Mouse (Mus musculus): ENCODE results near the gene Wbp1. TPM values are rescaled to one million over a fixed set of nuclear protein-coding genes. Genes with fewer than 3 reads are reported as not detected.

Gene Wbp1
- total RNA-seq, 2 experiments from 2014 or later = 47.4 to 52.5 TPM

DNA sequence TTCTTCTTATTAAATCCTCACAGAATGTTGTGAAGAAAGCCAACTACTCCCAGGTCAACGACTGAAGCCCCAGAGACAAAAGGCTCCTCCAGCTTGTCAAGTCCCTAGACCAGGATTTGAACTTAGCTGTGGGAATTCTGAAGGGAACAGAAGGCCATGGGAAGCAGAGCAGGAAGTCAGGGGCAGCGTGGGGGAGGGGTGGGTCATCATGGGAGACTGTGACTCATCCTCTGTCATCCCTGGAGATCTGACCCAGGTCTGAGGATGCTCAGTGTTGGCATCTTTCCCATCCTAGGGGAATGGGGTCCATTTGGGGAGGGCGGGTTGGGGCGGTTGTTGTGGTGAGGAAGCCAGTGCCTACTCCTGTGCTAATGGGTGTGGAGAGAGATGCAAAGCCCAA, 20.3 kb upstream of the Wbp1 start:
- DNase-seq (ENCODE audit: low spot score in 2 of 2) = no peak

DNA sequence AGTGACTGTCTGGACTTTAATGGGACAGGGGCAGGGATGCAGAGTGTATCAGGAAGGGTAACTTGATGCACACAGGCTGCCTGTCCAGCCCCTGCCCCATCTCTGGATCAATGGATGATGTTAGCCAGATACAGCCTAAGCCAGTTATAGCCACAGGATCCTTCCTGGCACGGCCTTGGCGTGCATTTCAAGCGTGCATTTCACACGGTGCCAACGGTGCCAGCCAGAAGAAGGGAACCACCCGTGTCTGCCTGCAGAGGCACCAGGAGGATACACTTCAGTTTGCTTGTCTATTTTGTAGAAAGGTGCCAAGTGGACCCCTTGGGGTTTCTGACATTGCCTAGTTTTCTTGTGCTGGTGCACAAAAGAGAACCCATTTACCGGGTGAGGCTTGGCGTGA, 18.7 kb upstream of the Wbp1 start:
- DNase-seq (ENCODE audit: low spot score in 2 of 2) = no peak

DNA sequence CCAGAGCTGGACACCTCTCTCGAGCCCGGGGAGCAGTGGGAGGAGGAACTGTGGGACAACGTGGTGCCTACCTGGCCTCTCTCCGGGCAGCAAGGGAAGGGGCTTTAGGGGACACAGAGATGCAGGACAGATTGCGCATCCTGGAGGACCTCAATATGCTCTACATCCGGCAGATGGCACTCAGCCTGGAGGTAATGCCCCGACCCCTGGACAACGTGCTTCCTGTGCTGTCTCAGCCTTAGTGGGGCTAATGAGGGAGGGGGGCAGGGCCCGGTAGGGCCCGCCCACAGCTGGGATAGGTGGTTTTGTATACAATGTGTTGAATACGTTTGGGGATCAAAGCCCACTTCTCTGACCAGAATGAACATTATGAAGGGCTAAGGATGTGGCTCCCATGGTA, 16.7 kb upstream of the Wbp1 start:
- no peak for DNase-seq (ENCODE audit: low spot score in 2 of 2)

DNA sequence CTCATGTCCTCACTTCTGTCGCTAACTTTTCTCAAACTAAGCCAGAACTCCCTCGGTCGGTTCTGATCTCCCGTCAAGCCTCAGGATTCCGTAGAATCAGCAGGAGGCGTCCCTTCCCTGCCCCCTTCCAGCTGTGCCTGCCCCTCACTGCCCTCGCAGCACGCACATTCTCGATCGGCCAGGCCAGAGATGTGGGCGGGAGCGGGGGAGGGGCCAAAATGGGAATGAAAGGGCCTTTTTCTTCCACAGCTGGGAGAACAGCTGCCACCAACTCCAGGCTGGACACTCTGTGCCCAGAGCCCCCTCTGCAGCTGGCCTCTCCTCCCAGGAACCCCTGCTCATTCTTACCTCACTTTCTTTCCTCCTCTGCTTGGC, 16.2 kb upstream of the Wbp1 start:
- peak in 1 of 2 experiments; percentile 79 for DNase-seq (ENCODE audit: low spot score in 2 of 2)

DNA sequence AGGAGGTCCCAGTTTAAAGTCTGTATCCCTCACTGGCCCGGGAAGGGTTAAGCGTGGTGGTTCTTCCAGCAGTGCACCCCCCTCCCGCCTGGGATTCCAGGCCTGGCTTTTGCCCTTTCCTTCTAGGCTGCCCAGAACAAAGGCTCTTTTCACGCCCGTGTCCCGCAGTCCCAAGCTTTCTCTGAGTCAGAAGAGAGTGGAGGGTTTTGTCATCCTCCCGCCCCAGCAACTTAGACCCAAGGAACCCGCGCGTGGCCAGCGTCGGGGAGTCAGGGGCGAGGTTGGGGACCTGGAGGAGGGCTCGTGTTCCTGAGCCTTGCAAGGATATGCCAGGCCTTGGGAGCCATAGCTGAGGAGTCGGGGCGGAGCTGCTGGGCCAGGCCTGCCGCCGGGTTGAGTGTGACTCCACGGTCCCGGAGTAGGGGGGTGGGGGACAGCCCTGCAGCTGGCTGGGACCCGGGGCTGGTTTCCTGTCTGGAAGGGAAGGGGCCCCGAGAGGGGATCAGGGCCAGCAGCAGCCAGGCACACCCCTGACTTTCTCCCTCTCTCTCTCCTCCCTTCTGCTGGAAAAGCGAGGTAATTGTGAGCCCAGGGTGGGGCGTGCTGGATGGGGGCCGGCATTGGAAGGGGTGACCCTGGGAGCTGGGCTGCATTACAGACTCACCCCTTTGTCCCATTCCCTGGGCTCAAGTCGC, 15.7 kb upstream of the Wbp1 start:
- no peak for DNase-seq (ENCODE audit: low spot score in 2 of 2)

DNA sequence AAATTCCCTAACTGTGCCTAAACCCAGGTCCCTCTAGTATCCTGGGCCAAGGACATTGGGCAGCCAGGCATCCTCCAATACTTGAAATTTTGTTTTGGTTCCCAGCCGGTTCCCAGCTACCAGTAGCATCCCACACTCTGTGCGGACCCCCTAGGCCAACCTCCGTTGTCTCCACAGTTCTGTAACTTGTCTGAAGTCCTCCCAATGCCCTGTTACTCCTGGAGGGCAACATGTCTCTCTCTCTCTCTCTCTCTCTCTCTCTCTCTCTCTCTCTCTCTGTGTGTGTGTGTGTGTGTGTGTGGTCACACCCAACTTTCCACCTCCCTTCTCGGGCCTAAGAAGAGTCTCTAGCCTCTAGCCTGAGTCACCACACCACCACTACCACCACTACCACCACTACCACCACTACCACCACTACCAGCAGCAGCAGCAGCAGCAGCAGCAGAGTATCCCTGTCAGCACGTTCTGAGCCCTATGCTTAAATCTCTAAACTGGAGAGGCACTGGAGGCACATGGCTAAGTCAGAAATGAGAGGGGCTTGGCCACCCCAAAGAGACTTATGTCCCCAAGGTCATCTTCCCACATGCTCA, 15.0 kb upstream of the Wbp1 start:
- no peak for DNase-seq (ENCODE audit: low spot score in 2 of 2)

DNA sequence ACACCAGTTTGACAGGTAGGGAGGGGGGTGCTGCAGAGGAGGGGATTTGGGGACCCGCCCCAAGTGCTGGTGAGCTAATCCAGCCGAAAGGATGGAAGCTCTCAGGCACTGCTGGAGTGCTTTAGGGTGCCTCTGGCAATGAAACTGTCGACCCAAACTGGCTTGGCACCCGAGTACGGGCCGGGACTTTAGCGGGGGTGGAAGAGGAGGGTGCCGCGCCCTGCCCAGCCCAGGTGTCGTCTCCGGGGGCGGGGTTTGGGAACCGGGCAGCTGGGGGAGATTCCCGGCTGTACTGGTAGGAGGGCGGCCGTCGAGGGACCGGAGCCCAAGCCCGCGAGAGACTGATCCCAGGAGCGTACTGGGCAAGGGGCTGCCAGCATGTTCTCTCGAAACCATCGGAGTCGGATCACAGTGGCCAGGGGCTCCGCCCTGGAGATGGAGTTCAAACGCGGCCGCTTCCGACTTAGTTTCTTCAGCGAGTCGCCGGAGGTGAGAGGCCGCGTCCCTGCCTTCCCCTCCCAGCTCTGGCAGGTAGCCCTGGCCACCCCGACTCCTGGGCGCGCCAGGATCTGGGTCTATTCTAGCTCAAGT, 14.3 kb upstream of the Wbp1 start:
- no peak for DNase-seq (ENCODE audit: low spot score in 2 of 2)

DNA sequence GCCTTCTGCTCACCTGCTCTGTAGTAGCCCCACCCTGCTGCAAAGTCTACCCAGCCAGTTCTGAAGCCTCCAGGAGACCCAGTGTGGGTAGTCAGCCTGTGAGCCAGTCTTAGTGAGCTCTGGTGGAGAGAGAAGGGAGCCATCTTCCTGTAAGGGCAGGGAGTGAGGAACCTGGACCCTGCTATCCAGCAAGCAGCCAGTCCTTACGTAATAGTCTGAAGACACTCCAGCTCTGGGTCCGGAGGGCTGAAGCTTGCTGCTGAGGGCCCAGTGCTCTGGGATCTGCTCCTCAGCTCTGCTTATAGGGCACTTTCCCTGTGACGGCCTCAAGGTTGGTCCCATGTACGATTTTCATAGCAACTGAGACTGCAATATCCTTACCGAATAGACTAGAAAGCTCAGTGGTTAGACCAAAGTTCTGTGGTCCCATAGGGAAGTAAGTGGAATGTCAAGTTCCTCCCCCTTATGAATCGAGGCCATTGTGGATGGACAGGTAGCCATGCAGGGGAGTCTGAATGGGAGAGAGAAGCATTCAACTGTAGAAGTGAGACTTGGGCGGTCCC, 13.7 kb upstream of the Wbp1 start, which contains the start of gene Rtkn:
TSS of gene Rtkn (plus strand) at position 513 of the 563 bp plus-strand sequence.
- no peak for DNase-seq (ENCODE audit: low spot score in 2 of 2)

DNA sequence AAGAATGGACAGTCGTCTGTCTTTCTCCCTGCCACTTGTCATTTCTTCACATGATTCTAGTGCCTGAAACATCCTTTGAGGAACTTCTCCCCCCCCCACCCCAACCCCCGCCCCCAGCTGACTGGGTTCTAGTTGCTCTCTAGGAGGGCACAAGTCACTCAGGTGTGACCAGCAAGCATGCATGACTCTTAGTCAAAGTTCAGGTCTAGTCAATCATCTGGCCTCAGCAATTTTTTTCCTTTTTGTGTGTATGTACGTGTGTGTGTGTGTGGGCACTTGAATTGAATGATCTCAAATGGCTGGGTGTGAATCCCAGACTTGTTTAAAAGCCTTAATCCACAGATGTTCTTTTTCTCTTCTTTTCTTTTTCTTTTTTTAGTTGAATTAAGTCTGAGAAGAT, 12.9 kb upstream of the Wbp1 start:
- no peak for DNase-seq (ENCODE audit: low spot score in 2 of 2)

DNA sequence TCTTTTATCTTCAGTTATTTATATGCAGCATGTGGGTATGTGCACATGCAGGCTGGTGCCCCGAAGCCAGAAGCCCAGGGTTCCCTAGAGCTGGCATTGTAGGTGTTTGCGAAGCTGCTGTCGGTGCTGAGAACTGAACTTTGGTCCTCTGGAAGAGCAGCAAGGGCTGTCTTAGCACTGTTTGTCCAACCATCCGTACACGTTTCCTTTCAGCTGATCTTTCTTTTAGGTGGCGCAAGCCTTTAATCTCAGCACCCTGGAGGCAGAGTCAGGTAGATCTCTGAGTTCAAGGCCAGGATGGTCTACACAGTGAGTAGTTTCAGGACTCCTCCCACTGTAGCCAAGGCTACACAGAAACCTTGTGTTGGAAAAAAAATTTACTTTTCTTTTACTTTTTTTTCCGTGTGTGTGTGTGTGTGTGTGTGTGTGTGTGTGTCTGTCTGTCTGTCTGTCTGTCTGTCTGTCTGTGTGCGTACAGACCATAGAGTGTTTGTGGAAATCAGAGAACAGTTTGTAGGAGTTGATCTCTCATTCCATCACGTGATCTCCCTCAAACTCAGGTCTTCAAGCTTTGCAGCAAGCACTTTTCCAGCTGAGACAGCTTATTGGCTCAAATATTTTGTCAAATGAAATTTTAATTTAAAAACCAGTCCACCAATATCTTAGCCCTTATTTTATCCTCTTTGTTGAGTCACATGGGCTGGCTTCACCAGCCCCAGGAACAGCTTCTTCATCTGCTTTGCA, 11.0 kb upstream of the Wbp1 start:
- no peak for DNase-seq (ENCODE audit: low spot score in 2 of 2)

DNA sequence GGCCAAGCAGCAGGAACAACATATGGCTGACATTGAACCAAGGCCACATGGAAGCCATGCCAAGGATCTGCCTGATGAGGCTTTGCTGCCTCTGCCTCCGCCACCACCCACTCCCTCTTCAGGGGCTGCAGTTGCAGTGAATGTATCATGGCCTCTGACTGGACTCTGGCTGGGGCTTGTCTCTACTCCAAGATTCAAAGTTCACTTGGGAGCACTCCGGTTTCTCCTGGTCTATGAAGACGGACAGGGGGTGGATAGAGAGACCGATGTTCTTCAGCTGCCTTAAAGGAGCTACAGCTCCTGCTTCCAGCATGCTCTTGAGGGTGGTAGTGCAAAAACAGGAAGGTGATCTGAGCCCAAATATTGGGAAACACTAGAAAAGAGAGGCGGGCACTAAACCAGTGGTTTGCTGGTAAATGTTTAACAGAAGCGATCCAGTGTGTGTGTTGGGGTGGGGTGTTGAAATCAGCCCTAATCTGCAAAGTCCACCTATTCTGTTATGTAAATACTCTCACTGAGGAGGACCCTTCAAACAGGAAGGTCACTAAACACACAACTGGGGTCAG, 10.2 kb upstream of the Wbp1 start:
- DNase-seq (ENCODE audit: low spot score in 2 of 2) = no peak

DNA sequence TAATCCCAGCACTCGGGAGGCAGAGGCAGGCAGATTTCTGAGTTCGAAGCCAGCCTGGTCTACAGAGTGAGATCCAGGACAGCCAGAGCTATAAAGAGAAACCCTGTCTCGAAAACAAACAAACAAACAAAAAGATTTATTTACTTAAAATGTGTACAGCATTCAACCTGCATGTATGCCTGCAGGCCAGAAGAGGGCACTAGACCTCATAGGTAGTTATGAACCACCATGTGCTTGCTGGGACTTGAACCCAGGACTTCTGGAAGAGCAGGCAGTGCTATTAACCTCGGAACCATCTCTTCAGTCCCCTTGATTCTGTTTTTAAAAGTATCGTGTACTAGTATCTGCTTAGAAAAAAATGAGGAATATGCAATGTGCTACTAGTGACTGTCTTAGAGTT, 6.1 kb upstream of the Wbp1 start:
- DNase-seq (ENCODE audit: low spot score in 2 of 2) = no peak

DNA sequence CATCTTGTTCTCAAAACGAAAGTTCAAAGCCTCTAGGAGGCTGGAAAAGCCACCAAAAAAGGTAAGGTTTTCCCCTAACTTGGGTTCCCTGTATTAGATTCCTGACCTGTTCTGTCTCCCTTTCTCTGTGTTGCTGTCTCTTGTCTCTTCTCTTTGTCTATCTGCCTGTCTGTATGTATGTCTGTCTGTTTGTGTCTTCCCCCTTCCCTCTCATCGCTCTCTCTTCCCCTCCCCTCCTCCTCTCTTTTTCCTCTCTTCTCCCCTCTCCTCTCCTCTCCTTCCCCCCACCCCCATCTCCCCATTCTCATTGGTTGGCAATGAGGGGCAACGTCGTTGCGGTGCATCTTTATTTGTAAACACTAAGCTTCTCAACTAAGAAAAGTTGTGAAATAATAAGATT, 4.0 kb upstream of the Wbp1 start, which contains the start of gene Ino80b:
TSS of gene Ino80b (minus strand) at position 101 of the 400 bp plus-strand sequence.
- DNase-seq (ENCODE audit: low spot score in 2 of 2) = no peak

DNA sequence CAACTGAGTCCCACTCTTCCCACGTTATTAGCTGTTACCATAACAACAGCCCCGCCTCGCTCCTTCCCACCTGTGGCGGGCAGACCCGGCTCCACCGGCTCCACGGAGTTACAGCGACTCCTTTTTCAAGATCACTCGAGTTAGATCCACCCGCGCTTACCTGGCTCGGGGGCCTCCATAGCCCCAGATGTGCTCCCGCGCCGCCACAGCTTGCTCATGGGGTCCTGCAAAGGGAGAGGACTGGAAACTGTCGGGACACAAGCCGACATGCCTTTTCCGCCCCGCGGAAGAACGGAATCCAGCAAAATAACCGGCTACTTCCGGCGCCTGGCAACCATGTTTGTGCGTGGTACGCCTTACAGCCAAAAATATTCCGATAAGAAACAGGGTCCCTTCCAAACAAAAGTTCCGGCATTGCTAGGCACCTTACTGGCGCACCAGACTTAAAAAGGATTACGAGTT, 3.5 kb upstream of the Wbp1 start:
- peak; percentile 82 to 93 for DNase-seq (ENCODE audit: low spot score in 2 of 2)

DNA sequence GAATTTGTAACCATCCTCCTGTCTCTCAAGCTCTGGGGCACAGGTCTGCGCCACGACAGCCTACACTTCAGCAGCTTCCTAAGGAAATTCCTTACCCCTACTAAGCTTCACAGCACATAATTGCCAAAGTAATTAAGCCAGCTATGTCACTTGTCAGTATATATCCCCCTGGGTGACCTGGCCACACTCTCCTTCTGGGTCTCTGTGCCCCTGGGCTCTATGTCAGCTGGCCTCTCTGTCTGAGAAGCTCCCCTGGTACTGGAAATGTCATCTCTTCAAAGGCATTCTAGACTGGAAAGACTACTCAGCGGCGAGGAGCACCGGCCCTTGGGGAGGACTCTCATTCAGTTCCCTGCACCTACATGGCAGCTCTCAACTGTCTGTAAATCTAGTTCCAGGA, 1.6 kb upstream of the Wbp1 start:
- no peak for DNase-seq (ENCODE audit: low spot score in 2 of 2)

DNA sequence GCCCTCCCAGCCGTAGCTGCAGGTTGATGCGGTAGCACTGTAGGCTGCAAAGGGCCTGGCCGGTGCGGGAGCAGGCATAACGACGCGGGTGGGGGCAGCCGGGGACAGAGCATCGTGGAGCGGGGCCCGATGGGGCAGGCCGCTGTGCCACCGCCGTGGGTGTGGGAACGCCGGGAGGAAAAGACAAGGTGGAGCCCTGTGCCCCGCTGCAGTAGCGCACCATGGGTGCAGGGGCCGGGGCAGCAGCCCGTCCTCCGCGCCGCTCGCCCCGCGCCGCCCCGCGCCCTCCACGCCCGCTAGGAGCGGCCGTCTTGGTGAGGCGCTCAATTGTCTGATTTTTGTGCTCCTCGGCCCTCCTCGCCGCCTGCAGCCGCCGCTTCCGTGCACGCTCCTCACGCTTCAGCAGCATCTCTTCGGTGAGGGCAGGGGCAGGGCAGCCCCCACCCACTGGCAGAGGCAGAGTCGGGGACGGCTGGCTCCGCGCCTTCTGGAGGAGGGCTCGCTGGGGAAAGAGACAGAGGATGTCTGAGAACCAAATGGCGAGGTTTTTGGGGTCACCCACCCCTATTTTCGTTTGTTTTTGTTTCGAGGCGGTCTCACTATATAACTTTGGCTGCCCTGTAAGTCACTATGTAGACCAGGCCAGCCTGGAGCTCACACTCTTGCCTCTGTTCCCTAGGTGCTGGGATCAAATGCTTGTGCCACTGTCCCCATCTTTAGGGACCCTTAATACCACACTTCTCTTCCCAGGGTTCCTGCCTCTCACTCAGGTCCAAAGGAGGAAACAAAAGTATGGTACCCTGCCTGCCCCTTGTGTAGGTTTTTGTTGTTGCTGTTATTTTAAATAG, 728 bp upstream of the Wbp1 start:
- no peak for DNase-seq (ENCODE audit: low spot score in 2 of 2)

DNA sequence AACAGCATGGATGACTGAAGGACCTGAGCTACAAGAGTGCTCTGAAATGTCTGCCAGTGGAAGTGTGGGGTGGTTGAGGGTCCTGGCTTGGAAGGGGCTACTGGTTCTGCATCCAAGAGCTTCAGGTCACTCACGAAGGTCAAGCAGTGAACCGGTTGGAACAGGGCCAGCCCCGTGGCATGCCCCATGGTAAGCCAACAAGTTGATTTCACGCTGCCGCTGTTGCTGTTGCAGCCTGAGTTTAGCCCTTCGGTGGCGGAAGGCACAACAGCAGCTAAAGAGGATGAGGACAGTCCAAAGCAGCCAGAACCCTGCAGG, 1.7 kb downstream of the Wbp1 start:
- DNase-seq (ENCODE audit: low spot score in 2 of 2) = no peak

DNA sequence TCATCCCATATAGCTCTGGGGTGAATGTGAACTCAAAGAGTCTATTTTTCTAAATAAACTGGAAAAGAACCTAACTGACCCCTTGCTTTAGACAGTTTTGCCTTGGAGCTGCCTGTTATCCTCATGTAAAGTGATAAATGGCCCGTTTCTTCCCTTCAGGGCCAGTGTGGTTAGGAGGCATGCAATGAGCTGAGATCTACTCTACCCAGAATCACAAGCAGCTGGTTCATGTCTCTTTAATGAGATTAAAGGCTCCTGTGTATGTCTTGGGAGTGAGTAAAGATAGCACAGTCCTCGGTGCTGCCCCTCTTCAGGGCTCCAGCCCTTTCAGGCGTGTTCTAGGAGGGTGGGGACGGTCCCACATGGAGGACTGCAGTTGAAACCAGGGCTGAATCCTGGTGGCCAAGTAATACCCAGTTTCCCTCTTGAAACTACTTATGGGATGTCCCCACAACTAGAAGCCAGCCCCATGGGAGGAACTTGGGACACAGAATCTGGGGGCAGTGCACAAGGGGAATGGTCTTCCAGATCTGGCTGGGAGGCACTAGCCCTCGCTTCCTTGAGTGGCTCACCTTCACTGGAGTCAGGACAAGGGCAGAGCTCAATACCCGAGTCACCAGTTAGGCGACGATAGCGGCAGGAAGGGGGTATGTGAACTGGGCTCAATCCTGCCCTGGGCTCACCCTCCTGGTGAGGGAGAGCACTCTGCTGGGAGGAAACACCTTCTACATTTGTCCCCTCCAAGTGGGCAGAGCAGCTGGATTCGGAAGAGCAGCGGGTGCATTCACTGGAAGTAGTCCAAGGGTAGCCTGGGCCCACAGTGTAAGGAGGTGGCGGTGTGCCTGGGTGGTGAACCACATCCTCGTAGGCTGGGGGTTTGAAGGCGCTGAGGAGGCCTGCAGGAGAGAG, 2.3 kb downstream of the Wbp1 start:
- DNase-seq (ENCODE audit: low spot score in 2 of 2) = no peak

DNA sequence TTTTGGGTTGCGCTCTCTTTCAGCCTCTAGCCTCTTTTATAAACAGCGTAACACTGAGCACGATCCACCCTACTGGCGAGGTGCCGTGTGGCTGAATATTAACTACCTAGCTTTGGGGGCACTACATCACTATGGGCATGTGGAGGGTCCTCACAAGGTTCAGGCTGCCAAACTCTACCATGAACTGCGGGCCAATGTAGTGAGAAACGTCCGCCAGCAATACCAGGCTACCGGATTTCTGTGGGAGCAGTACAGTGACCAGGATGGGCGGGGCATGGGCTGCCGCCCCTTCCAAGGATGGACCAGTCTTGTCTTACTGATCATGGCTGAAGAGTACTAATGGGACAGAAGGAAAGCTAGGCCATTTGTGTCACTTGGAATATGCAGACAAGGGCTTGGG, 3.0 kb downstream of the Wbp1 start:
- no peak for DNase-seq (ENCODE audit: low spot score in 2 of 2)

DNA sequence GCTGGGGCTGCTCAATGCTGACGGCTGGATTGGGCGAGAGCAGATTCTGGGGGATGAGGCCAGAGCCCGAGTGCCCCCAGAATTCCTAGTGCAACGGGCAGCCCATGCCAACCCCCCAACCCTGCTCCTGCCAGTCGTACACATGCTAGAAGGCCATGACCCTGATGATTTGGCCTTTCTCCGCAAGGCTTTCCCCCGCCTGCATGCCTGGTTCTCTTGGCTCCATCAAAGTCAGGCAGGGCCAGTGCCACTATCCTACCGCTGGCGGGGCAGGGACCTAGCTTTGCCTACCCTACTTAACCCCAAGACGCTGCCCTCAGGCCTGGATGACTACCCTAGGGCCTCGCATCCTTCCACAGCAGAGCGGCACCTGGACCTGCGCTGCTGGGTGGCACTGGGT, 3.7 kb downstream of the Wbp1 start:
- no peak for DNase-seq (ENCODE audit: low spot score in 2 of 2)

All from layer of hippocampus, adult 18-20 months (tissue).